Mouse (Mus musculus) stomach, postnatal 0 days (tissue): ENCODE measurements around the gene Tapbp.

Source experiments
- CTCF ChIP-seq: IDR thresholded peaks from 2 replicates; pipeline ENCODE4 v1.5.1; 2016; ENCODE audit warnings: antibody characterized with exemption, low read depth, mild to moderate bottlenecking, moderate library complexity
- EP300 ChIP-seq: optimal IDR thresholded peaks from 2 replicates; pipeline ENCODE3; 2016; ENCODE audit warnings: antibody characterized with exemption

- TF ChIP-seq EP300, result no peak
- no peak for TF ChIP-seq CTCF
Measured at GRCm38 (mm10) chr17:33952879-33953278, 37.2 kb downstream of the Tapbp start.
